Mouse (Mus musculus) ES-Bruce4 (cell line): ENCODE results near the gene Nkx2-3. TPM values are rescaled to one million over a fixed set of nuclear protein-coding genes. Genes with fewer than 3 reads are reported as not detected.
A peak's percentile ranks its signal among the peaks of the same experiment; 100 is the strongest.

ENCODE experiments used
- H3K27ac ChIP-seq: 2 replicates; pipeline ENCODE4 v1.5.1; 2012; ENCODE audit warnings: low read length, inconsistent platforms; ENCODE audit not compliant: insufficient read depth
- H3K27me3 ChIP-seq: 2 replicates; pipeline ENCODE4 v1.6.1; 2012; ENCODE audit warnings: mild to moderate bottlenecking, low read length, inconsistent platforms; ENCODE audit not compliant: control insufficient read depth, poor library complexity, insufficient read depth, severe bottlenecking
- H3K36me3 ChIP-seq: 2 replicates; pipeline ENCODE4 v1.6.1; 2012; ENCODE audit warnings: inconsistent platforms, mild to moderate bottlenecking, low read length, moderate library complexity; ENCODE audit not compliant: control insufficient read depth, poor library complexity, insufficient read depth, severe bottlenecking
- H3K4me1 ChIP-seq: one replicate; pipeline ENCODE4 v1.8.1; 2011; ENCODE audit warnings: low read length; ENCODE audit not compliant: control insufficient read depth, insufficient read depth
- H3K4me3 ChIP-seq: 2 replicates; pipeline ENCODE4 v1.5.1; 2011; ENCODE audit warnings: low read depth, mild to moderate bottlenecking, low read length
- H3K9ac ChIP-seq: 2 replicates; pipeline ENCODE4 v1.6.1; 2012; ENCODE audit warnings: low read depth, mild to moderate bottlenecking, inconsistent platforms; ENCODE audit not compliant: poor library complexity, severe bottlenecking
- H3K9me3 ChIP-seq: replicated peaks from 2 replicates; pipeline ENCODE4 v1.6.1; 2012; ENCODE audit warnings: mild to moderate bottlenecking, low read length, inconsistent platforms; ENCODE audit not compliant: control insufficient read depth, poor library complexity, insufficient read depth, severe bottlenecking
- CTCF ChIP-seq: IDR thresholded peaks from one replicate; pipeline ENCODE4 v1.8.1; 2011; ENCODE audit warnings: low read depth, low read length
- EP300 ChIP-seq: IDR thresholded peaks from 2 replicates; pipeline ENCODE4 v1.6.1; 2011; ENCODE audit warnings: low read depth, low read length; ENCODE audit not compliant: insufficient read depth
- POLR2A ChIP-seq: IDR thresholded peaks from one replicate; pipeline ENCODE4 v1.8.1; 2011; ENCODE audit warnings: low read length; ENCODE audit not compliant: insufficient read depth
- polyA plus RNA-seq: library from polyadenylated mRNA; stranded (reverse); fragments of >200 nt; gene quantifications from 2 replicates; pipeline ENCODE4 v1.2.4, GENCODE M21; 2011; ENCODE audit warnings: low read depth; ENCODE audit not compliant: missing spikeins, insufficient read depth, insufficient read length

The Nkx2-3 gene
- polyA plus RNA-seq, 1 experiment, result not detected

DNA sequence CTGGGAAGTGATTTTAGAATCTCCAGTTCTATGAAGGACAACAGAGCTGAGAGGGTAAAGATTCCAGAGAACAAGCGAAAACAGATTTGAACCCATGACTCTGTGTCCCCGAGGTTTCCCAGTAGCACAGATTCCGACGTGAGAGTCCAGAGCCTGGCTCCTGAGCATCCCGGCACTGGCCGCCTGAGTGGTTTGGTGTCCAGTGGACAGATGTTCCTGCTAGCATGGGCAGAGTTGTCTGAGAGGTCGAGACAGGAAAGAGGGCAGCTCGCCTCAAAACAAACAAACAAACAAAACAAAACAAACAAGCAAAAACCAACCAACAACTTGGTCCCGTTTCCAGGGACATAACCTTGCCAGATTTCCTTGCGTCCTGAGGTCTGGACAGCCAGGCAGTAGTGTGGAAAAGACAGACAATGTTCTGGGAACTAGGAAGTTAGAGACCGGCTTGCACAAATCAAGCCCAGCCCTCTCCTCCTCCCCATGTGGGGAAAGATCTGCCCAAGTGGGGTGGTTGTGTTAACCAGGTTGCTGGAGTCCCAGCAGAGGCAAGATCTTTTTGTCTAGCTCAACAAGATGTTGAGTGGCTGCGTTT, 10.0 kb upstream of the Nkx2-3 start:
- H3K4me3 ChIP-seq, result no peak overlapping the region
- H3K27ac ChIP-seq, result no peak overlapping the region
- no peaks in the 10 kb centered on the region for H3K4me1 ChIP-seq
- H3K9me3 ChIP-seq, result no peaks in the 10 kb centered on the region
- H3K27me3 ChIP-seq, result peaks cover 47% of the 10 kb centered on the region
- no peak overlapping the region for H3K9ac ChIP-seq
- no peaks in the 10 kb centered on the region for H3K36me3 ChIP-seq
- TF ChIP-seq POLR2A, result no peak

DNA sequence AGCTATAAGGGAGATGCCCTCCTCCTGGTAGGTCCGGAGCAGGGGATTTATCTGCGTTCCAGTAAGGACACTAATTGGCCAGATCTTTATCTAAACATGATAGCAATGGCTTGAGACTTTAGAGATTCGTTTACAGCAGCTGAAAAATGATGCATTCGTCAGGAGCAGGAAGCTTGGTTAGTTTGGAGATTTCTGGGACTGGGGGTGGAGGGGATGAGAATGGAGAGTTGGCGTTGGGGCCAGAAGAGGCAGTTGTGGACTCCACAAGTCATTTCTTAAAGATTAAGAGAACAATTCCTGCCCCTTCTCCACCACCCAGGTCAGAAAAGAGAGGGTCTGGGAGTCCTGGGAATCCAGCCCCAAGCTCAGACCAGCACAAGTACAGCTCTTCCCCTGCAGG, 8.6 kb upstream of the Nkx2-3 start:
- Histone ChIP-seq H3K27me3 (peaks cover 44% of the 10 kb centered on the region), H3K27ac (no peak overlapping the region), H3K36me3 (no peaks in the 10 kb centered on the region), H3K4me1 (no peaks in the 10 kb centered on the region), H3K9me3 (no peaks in the 10 kb centered on the region), H3K9ac (no peak overlapping the region), H3K4me3 (no peak overlapping the region)
- TF ChIP-seq CTCF, result no peak

DNA sequence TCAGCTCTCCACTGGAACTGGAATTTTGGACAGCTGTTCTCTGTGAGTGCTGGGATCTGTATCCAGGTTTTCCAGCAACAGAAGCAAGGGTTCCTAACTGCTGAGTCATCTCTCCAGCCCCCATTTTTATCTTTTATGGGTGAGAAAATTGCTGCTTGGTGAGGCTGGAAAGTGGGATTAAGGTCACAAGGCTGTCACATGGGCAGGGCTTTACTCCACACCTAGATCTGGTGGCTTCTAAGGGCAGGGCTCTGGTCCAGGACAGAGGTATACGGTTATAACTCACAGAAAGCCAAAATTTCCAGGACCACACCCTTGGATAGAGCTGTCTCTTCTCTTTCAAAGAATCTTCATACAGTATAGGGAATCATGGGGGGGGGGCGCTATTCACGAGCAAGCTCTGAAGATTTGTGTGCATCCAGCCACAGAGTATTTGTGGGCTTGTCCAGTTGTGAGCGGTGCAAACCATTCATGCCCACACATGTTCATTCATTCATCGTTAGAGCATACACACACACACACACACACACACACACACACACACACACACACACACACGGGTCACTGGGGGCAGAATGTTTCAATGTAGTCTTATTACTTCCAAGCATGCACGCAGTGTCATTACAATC, 7.5 kb upstream of the Nkx2-3 start:
- Histone ChIP-seq H3K4me3 (no peak overlapping the region), H3K27ac (no peak overlapping the region), H3K4me1 (no peaks in the 10 kb centered on the region), H3K27me3 (peaks cover 37% of the 10 kb centered on the region), H3K9ac (no peak overlapping the region), H3K9me3 (no peaks in the 10 kb centered on the region), H3K36me3 (no peaks in the 10 kb centered on the region)
- TF ChIP-seq EP300 (no peak), CTCF (no peak), POLR2A (no peak)

DNA sequence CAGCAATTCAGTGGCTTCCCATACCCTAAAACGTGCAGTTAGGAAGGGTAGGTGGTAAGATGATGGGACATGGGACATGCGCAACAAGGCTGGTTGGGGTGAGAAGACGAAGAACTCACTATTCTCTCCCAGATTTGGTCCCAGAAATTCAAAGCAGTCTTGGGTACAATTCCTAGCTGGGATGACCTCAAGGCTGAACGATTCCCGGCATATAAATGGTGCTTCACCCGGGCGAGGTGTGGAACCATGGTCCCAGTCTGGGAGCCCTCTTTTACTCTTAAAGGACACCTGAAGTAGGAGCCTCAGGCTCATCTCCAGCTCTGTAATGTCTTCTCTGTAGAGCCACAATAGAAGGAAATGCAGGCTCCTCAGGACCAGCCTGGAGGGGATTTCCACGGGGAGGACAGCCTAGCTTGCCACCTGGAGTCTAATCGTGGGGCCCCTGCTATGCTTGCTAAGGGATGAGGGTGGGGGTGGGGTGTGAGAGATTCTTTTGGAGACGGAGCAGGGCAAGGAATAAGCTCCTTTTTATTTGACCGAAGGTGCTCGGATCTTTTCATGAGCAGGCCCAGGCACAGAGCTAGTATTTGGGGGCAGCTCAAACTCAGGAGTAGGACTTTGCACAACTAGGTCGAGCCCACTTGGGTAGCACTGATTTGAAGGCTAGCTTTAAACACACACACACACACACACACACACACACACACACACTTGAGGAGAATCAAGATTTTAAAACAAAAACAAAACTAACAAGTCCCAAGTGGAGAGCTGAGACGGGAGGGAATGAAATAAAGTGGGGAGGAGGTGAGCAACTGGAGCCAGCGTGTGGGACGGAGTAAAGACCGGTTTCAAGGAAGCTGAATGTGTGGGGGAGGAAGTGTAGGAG, 6.2 kb upstream of the Nkx2-3 start:
- no peak overlapping the region for H3K27ac ChIP-seq
- H3K36me3 ChIP-seq, result no peaks in the 10 kb centered on the region
- peaks cover 2% of the 10 kb centered on the region for H3K4me1 ChIP-seq
- TF ChIP-seq CTCF (no peak), POLR2A (no peak), EP300 (no peak)
- peaks cover 30% of the 10 kb centered on the region for H3K27me3 ChIP-seq
- H3K9ac ChIP-seq, result no peak overlapping the region
- no peaks in the 10 kb centered on the region for H3K9me3 ChIP-seq
- H3K4me3 ChIP-seq, result no peak overlapping the region

DNA sequence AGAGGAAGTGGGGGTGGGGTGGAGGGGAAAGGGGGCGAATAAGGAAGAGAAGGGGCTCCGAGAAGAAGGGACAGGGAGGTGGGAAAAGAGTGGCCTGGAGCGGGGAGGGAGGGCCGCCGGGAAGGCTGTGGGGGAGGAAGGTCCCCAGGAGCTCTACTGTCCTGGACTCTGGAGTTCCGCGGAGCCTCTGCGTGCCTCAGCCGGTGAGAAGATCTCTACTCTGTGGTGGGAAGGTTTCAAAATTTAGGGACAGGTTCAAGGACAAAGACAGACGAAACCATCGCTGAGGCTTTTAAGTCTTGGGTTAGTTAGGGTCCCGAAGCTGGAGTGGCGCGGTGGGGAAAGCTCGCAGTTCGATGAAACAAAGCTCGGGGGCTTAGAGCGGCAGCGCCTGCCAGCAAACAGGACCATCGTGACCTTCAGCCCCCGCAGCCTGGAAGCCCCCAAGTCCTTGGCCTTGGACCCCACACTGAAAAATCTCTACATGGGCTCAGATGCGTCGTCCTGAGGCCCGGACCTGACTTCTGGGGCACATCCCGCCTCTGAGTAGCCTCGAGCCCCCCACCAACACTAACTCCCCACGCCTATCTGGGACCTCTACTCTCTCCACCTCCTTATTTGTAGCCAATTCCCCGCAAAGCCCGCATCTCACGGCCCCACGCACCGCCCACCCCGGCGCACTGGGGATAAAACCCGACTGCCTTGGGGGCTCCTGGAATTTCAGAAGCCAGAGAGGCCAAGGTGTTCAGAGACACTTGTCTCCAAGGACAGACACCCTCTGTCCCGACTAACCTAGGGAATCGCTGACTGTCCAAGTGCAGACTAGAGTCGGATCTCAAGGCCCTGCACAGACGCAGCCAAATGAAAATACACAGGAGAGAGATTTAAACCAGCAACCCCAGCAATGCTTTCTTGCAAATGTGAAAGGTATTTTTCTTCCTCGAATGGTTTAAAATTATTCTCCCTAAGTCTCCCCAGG, 5.3 kb upstream of the Nkx2-3 start:
- Histone ChIP-seq H3K36me3 (no peaks in the 10 kb centered on the region), H3K4me1 (peaks cover 2% of the 10 kb centered on the region), H3K27ac (no peak overlapping the region), H3K27me3 (peaks cover 31% of the 10 kb centered on the region), H3K9ac (no peak overlapping the region), H3K4me3 (peak overlapping the region; percentile 26), H3K9me3 (no peaks in the 10 kb centered on the region)
- TF ChIP-seq CTCF, result no peak
- TF ChIP-seq POLR2A, result no peak
